Mouse (Mus musculus): ENCODE results near the gene Sprr2h.

Gene Sprr2h

GRCm38 (mm10) chr3:92385385-92385784 is at the start of gene Sprr2h:
Gene Sprr2h, plus strand, starts transcription at chr3:92385685.
- no peak for DNase-seq (ENCODE audit: extremely low read depth, low read depth)

- DNase-seq (ENCODE audit: extremely low read depth, low read depth) = no peak
Measured at GRCm38 (mm10) chr3:92336278-92336677, 49.2 kb upstream of the Sprr2h start.

DNA sequence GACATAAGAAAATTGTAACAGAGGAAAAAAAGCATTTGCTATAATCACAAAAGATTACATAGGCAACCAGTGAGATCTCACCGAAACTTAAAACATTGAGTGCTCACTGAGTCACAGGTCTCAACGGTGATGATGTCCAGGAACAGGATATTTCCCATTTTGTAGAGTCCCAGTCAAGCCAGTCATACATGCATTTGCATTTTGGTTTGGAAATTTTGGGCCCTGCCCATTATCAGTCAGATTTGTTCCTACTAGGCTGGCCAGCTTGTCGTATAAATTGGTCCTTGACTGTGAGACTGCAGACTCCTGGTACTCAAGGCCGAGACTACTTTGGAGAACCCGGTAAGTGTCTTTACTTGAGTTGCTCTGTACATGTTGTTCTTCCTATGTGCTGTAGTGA is 46.6 kb upstream of the Sprr2h start, which contains the start of gene Sprr2d:
Sprr2d (plus strand) TSS at position 301 of the 400 bp plus-strand sequence.
- DNase-seq (ENCODE audit: extremely low read depth, low read depth) = no peak

GRCm38 (mm10) chr3:92351843-92352242 is 33.6 kb upstream of the Sprr2h start, which contains the start of gene Sprr2e:
Gene Sprr2e, plus strand, starts transcription at chr3:92352143.
- DNase-seq (ENCODE audit: extremely low read depth, low read depth) = no peak

GRCm38 (mm10) chr3:92361619-92362018 is 23.9 kb upstream of the Sprr2h start:
- DNase-seq (ENCODE audit: extremely low read depth, low read depth) = no peak

- no peak for DNase-seq (ENCODE audit: extremely low read depth, low read depth)
Measured at GRCm38 (mm10) chr3:92364887-92365286, 20.6 kb upstream of the Sprr2h start, which contains the start of gene Sprr2f. Gene Sprr2f, plus strand, starts transcription at chr3:92365187.

DNA sequence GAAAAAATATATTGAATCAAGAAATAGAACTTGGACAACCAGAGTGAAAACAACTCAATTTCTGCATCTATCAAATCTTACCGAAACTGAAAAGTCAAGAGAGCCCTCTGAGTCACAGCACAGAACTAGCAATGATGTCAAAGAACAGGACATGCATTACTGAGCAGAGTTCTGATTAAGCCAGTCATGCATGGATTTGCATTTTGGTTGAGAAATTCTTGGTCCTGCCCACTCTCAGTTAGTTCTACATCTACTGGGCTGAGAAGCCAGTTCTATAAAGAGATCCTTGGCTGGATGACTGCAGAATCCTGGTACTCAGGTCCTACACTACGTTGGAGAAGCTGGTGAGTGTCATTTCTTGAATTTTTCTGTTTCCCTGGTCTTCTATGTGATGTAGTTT is 11.9 kb upstream of the Sprr2h start:
- no peak for DNase-seq (ENCODE audit: extremely low read depth, low read depth)

GRCm38 (mm10) chr3:92394301-92394700 is 8.8 kb downstream of the Sprr2h start:
- no peak for DNase-seq (ENCODE audit: extremely low read depth, low read depth)

DNA sequence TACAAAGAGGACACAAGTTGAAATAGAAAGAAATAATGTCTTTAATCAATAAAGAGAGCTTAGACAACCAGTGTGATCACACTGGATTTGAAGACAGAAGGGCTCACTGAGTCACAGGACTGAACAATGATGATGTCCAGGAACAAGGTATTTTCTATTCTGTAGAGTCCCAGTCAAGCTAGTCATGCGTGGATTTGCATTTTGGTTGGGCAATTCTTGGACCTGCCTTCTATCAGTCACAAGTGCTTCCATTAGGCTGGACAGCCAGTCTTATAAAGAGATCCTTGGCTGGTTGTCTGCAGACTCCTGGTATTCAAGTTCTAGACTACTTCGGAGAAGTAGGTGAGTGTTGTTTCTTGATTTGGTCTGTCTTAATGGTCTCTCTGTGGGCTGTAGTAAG is 22.2 kb downstream of the Sprr2h start, which contains the start of gene Sprr2i:
Sprr2i (plus strand) TSS at position 301 of the 400 bp plus-strand sequence.
- no peak for DNase-seq (ENCODE audit: extremely low read depth, low read depth)

DNA sequence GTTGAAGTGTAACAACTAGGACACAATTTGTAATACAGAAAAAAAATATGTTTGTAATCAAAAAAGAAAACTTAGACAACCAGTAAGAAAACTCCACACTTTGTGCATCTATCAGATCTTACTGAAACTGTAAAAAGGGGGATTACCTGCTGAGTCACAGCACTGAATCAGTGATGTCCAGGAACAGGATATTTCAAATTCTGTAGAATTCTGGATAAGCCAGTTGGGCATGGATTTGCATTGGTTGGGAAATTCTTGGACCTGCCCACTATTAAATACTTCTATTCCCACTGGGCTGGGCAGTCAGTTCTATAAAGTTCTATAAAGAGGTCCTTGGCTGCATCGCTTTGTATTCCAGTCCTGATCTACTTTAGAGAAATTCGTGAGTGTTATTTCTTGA is 32.3 kb downstream of the Sprr2h start, which contains the start of gene Sprr2j-ps:
Sprr2j-ps (plus strand) TSS at position 301 of the 400 bp plus-strand sequence.
- DNase-seq (ENCODE audit: extremely low read depth, low read depth) = no peak

GRCm38 (mm10) chr3:92429323-92429722 is 43.8 kb downstream of the Sprr2h start, which contains the start of gene Gm9774:
Gene Gm9774, minus strand, starts transcription at chr3:92429423.
- DNase-seq (ENCODE audit: extremely low read depth, low read depth) = no peak

GRCm38 (mm10) chr3:92432282-92432681 is 46.8 kb downstream of the Sprr2h start, which contains the start of gene Sprr2k:
Gene Sprr2k, plus strand, starts transcription at chr3:92432582.
- DNase-seq (ENCODE audit: extremely low read depth, low read depth) = no peak

Data from MEL-GATA-1-ER (cell line).